Mouse (Mus musculus): Measurements from ENCODE around the gene Pparg. TPM values are rescaled to one million over a fixed set of nuclear protein-coding genes. Genes with fewer than 3 reads are reported as not detected.

Gene Pparg
- polyA plus RNA-seq, 1 experiment from 2014 or later, result 2.5 TPM

- Histone ChIP-seq H3K4me3 (no peak overlapping the region), H3K9ac (no peak overlapping the region), H3K27me3 (no peaks in the 10 kb centered on the region), H3K9me3 (replicated peaks) (no peaks in the 10 kb centered on the region), H3K4me2 (no peak overlapping the region), H3K36me3 (no peaks in the 10 kb centered on the region), H3K27ac (no peak overlapping the region), H3K4me1 (replicated peaks) (no peaks in the 10 kb centered on the region)
- ATAC-seq (replicated peaks; ENCODE audit: insufficient number of reproducible peaks, insufficient read depth, low FRiP score, low read depth), result no peak
- WGBS, result 69% methylated on average over 4 of the region's 4 CpGs
Observed at GRCm38 (mm10) chr6:115421665-115422064, 60.9 kb downstream of the Pparg start.

- Histone ChIP-seq H3K27ac (no peak overlapping the region), H3K27me3 (no peaks in the 10 kb centered on the region), H3K9ac (no peak overlapping the region), H3K36me3 (no peaks in the 10 kb centered on the region), H3K4me2 (no peak overlapping the region), H3K4me3 (no peak overlapping the region), H3K4me1 (replicated peaks) (no peaks in the 10 kb centered on the region), H3K9me3 (replicated peaks) (no peaks in the 10 kb centered on the region)
- ATAC-seq (replicated peaks; ENCODE audit: insufficient number of reproducible peaks, insufficient read depth, low FRiP score, low read depth), result no peak
- 82% methylated on average over 3 of the region's 3 CpGs for WGBS
Observed at GRCm38 (mm10) chr6:115424433-115424832, 63.7 kb downstream of the Pparg start.

- Histone ChIP-seq H3K4me2 (no peak overlapping the region), H3K36me3 (no peaks in the 10 kb centered on the region), H3K4me1 (replicated peaks) (no peaks in the 10 kb centered on the region), H3K27ac (peak overlapping the region; percentile 34; the same call in 1 of the 2 replicates), H3K4me3 (no peak overlapping the region), H3K9me3 (replicated peaks) (no peaks in the 10 kb centered on the region), H3K27me3 (no peaks in the 10 kb centered on the region), H3K9ac (no peak overlapping the region)
- WGBS, result 59% methylated on average over 2 of the region's 2 CpGs
- ATAC-seq (replicated peaks; ENCODE audit: insufficient number of reproducible peaks, insufficient read depth, low FRiP score, low read depth), result no peak
Observed at GRCm38 (mm10) chr6:115432726-115433125, 72.0 kb downstream of the Pparg start.

- ATAC-seq (replicated peaks; ENCODE audit: insufficient number of reproducible peaks, insufficient read depth, low FRiP score, low read depth), result no peak
- WGBS, result 69% methylated on average over 1 of the region's 1 CpGs
Observed at GRCm38 (mm10) chr6:115434054-115434453, 73.3 kb downstream of the Pparg start.

GRCm38 (mm10) chr6:115434816-115435215, 74.1 kb downstream of the Pparg start:
- no peak for ATAC-seq (replicated peaks; ENCODE audit: insufficient number of reproducible peaks, insufficient read depth, low FRiP score, low read depth)
- Histone ChIP-seq H3K4me3 (no peak overlapping the region), H3K9ac (no peak overlapping the region), H3K27me3 (no peaks in the 10 kb centered on the region), H3K27ac (no peak overlapping the region), H3K9me3 (replicated peaks) (no peaks in the 10 kb centered on the region), H3K36me3 (no peaks in the 10 kb centered on the region), H3K4me1 (replicated peaks) (no peaks in the 10 kb centered on the region), H3K4me2 (no peak overlapping the region)
- 65% methylated on average over 2 of the region's 2 CpGs for WGBS

More at GRCm38 (mm10) chr6:115434054-115434453, 73.3 kb downstream of the Pparg start:
- Histone ChIP-seq H3K4me3 (no peak overlapping the region), H3K4me2 (no peak overlapping the region), H3K9ac (no peak overlapping the region), H3K36me3 (no peaks in the 10 kb centered on the region), H3K9me3 (replicated peaks) (no peaks in the 10 kb centered on the region), H3K27me3 (no peaks in the 10 kb centered on the region), H3K27ac (no peak overlapping the region), H3K4me1 (replicated peaks) (no peaks in the 10 kb centered on the region)

GRCm38 (mm10) chr6:115440231-115441006, 79.7 kb downstream of the Pparg start:
- 48% methylated on average over 5 of the region's 5 CpGs for WGBS

GRCm38 (mm10) chr6:115452501-115452900, 91.8 kb downstream of the Pparg start:
- Histone ChIP-seq H3K27ac (no peak overlapping the region), H3K27me3 (no peaks in the 10 kb centered on the region), H3K4me3 (no peak overlapping the region), H3K9me3 (replicated peaks) (no peaks in the 10 kb centered on the region), H3K4me2 (no peak overlapping the region), H3K36me3 (no peaks in the 10 kb centered on the region), H3K4me1 (replicated peaks) (no peaks in the 10 kb centered on the region), H3K9ac (no peak overlapping the region)
- ATAC-seq (replicated peaks; ENCODE audit: insufficient number of reproducible peaks, insufficient read depth, low FRiP score, low read depth), result no peak
- WGBS, result 65% methylated on average over 1 of the region's 1 CpGs

More at GRCm38 (mm10) chr6:115440231-115441006, 79.7 kb downstream of the Pparg start:
- H3K36me3 ChIP-seq, result no peaks in the 10 kb centered on the region
- no peak for ATAC-seq (replicated peaks; ENCODE audit: insufficient number of reproducible peaks, insufficient read depth, low FRiP score, low read depth)
- H3K9me3 ChIP-seq (replicated peaks), result no peaks in the 10 kb centered on the region
- no peak overlapping the region for H3K9ac ChIP-seq
- H3K4me1 ChIP-seq (replicated peaks), result no peaks in the 10 kb centered on the region
- H3K4me3 ChIP-seq, result no peak overlapping the region
- no peak overlapping the region for H3K27ac ChIP-seq
- no peaks in the 10 kb centered on the region for H3K27me3 ChIP-seq
- no peak overlapping the region for H3K4me2 ChIP-seq

- Histone ChIP-seq H3K27ac (no peak overlapping the region), H3K27me3 (no peaks in the 10 kb centered on the region), H3K4me2 (no peak overlapping the region), H3K4me3 (no peak overlapping the region), H3K4me1 (replicated peaks) (no peaks in the 10 kb centered on the region), H3K36me3 (no peaks in the 10 kb centered on the region), H3K9me3 (replicated peaks) (no peaks in the 10 kb centered on the region), H3K9ac (no peak overlapping the region)
- ATAC-seq (replicated peaks; ENCODE audit: insufficient number of reproducible peaks, insufficient read depth, low FRiP score, low read depth), result no peak
- 49% methylated on average over 16 of the region's 16 CpGs for WGBS
Observed at GRCm38 (mm10) chr6:115462743-115463337, 102.1 kb downstream of the Pparg start.

GRCm38 (mm10) chr6:115463338-115463737, 102.6 kb downstream of the Pparg start:
- no peak overlapping the region for H3K27ac ChIP-seq
- H3K4me2 ChIP-seq, result no peak overlapping the region
- no peaks in the 10 kb centered on the region for H3K36me3 ChIP-seq
- no peak overlapping the region for H3K4me3 ChIP-seq
- no peaks in the 10 kb centered on the region for H3K27me3 ChIP-seq
- no peaks in the 10 kb centered on the region for H3K4me1 ChIP-seq (replicated peaks)
- no peaks in the 10 kb centered on the region for H3K9me3 ChIP-seq (replicated peaks)
- no peak for ATAC-seq (replicated peaks; ENCODE audit: insufficient number of reproducible peaks, insufficient read depth, low FRiP score, low read depth)
- no peak overlapping the region for H3K9ac ChIP-seq
- WGBS, result 65% methylated on average over 2 of the region's 2 CpGs

GRCm38 (mm10) chr6:115464661-115465060, 103.9 kb downstream of the Pparg start:
- Histone ChIP-seq H3K4me2 (no peak overlapping the region), H3K27ac (no peak overlapping the region), H3K4me1 (replicated peaks) (no peaks in the 10 kb centered on the region), H3K9me3 (replicated peaks) (no peaks in the 10 kb centered on the region), H3K4me3 (no peak overlapping the region), H3K36me3 (no peaks in the 10 kb centered on the region), H3K9ac (no peak overlapping the region), H3K27me3 (no peaks in the 10 kb centered on the region)
- WGBS, result 48% methylated on average over 3 of the region's 3 CpGs
- ATAC-seq (replicated peaks; ENCODE audit: insufficient number of reproducible peaks, insufficient read depth, low FRiP score, low read depth), result no peak

GRCm38 (mm10) chr6:115465463-115465862, 104.7 kb downstream of the Pparg start:
- H3K27ac ChIP-seq, result no peak overlapping the region
- no peaks in the 10 kb centered on the region for H3K9me3 ChIP-seq (replicated peaks)
- H3K4me2 ChIP-seq, result no peak overlapping the region
- H3K4me3 ChIP-seq, result no peak overlapping the region
- H3K27me3 ChIP-seq, result no peaks in the 10 kb centered on the region
- no peaks in the 10 kb centered on the region for H3K36me3 ChIP-seq
- ATAC-seq (replicated peaks; ENCODE audit: insufficient number of reproducible peaks, insufficient read depth, low FRiP score, low read depth), result no peak
- 85% methylated on average over 2 of the region's 2 CpGs for WGBS
- H3K4me1 ChIP-seq (replicated peaks), result peaks cover 7% of the 10 kb centered on the region
- no peak overlapping the region for H3K9ac ChIP-seq

- ATAC-seq (replicated peaks; ENCODE audit: insufficient number of reproducible peaks, insufficient read depth, low FRiP score, low read depth), result no peak
- Histone ChIP-seq H3K4me2 (no peak overlapping the region), H3K27ac (no peak overlapping the region), H3K9me3 (replicated peaks) (no peaks in the 10 kb centered on the region), H3K9ac (no peak overlapping the region), H3K4me1 (replicated peaks) (peaks cover 7% of the 10 kb centered on the region), H3K36me3 (no peaks in the 10 kb centered on the region), H3K4me3 (no peak overlapping the region), H3K27me3 (no peaks in the 10 kb centered on the region)
- 27% methylated on average over 4 of the region's 4 CpGs for WGBS
Observed at GRCm38 (mm10) chr6:115465876-115466275, 105.1 kb downstream of the Pparg start.
